Mouse (Mus musculus): ENCODE results near the gene Ap2s1.

Gene Ap2s1

DNA sequence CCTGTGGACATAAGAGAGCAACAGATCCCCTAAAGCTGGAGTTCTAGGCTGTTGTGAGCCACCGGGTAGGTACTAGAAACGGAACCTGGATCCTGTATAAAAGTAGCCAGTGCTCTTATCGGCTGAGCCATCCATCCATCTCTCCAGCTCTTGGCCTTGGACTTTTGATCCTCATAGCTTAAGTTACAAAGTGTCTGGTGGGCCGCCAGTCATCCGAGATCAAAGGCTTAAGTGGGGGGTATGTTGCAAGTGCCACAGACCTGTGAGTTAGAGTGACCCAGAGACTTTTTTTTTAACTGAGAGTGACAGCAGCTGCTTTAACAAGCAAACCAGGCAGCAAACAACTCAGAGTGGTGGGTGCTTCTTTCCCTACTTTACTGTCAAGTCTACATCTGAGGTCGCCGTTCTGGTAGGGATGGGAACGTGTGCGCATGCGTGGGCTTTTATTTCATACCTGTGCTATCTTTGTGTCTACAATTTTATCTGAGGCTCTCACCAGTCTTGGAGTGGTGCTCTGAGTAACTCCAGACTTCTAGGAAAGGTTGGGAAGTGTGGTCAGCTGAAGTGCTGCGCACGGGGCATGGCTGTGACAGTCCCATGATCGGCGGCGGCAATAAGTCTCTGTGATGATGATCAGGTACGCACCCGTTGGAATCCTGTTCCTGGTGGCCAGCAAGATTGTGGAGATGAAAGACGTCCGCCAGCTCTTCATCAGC is 55.0 kb downstream of the Ap2s1 start:
- no peak for DNase-seq (ENCODE audit: low spot score in 2 of 2)

DNA sequence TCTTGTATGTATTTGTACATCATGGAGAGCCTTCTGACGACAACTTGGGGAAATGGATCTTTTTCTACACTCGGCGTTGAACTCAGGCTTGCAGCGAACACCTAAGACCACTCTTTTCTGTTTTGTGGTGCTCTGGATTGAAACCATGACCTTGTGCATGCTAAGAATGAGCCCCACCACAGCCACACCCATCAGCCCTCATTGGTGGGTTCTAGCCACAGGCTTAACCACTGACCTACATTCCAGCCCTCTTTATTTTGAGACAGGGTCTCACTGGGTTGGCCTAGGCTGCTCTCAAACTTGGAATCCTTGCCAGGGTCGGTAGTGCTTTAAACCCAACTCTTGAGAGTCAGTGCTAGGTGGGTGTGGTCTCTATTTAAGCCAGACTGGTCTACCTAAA is 56.7 kb downstream of the Ap2s1 start:
- DNase-seq (ENCODE audit: low spot score in 2 of 2), result no peak

All from urinary bladder, postnatal 36 days (tissue).